Mouse (Mus musculus): Measurements from ENCODE around the gene Lims1. TPM values are rescaled to one million over a fixed set of nuclear protein-coding genes. Genes with fewer than 3 reads are reported as not detected.

The Lims1 gene
- polyA plus RNA-seq, 1 experiment: 11.4 TPM

DNA sequence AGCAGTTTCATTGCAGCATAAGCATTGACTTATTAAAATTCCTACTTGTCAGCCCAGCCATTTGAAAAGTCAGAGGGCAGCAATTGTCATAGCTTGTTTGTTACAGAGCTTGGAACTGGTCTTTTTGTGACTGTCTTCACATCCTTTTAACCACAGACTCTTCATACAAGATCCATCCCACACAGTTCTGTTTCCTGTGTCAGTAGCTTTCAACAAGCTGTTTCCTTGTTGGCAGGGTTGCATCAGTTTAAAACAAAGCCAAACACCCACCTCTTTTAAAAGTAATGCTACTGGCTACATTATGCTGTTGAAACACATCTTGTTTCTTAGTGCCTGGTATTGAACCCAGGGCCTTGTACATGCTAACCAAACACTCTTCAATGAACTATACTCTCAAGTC lies 46.9 kb downstream of the Lims1 start:
- Histone ChIP-seq H3K27me3 (ENCODE audit: control insufficient read depth, insufficient read depth, low read length) (no peaks in the 10 kb centered on the region), H3K4me1 (ENCODE audit: control insufficient read depth, insufficient read depth, insufficient read length) (peaks cover 16% of the 10 kb centered on the region)
- no peak for DNase-seq (ENCODE audit: low read depth in 1 of 2, low spot score in 2 of 2)

DNA sequence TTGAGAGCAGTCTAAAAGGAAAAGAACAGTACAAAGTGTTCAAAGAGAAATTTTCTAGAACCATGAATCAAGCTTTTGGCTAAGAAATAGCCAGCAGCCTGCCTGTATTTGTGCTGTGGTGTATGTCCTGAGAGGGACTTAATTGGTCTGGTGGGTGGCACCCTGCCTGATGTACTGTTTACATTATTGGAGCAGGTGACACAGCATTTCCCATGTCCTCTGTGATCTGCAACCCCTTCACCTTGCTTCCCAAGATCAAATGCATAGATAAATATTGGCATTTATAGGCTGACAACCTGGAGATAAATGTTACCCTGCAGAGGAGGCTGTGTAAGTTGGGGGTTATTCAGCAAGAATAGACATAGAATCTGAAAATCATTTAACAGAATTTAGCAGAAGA lies 47.3 kb downstream of the Lims1 start:
- TF ChIP-seq POLR2A (IDR thresholded peaks at IDR 0.05; ENCODE audit: low read depth, low read length) (no peak), CTCF (IDR thresholded peaks at IDR 0.05; ENCODE audit: extremely low read depth, insufficient read depth, insufficient read length, insufficient replicate concordance) (no peak)
- Histone ChIP-seq H3K4me1 (ENCODE audit: control insufficient read depth, insufficient read depth, insufficient read length) (peaks cover 16% of the 10 kb centered on the region), H3K36me3 (ENCODE audit: control insufficient read depth, insufficient read depth, low read length) (no peaks in the 10 kb centered on the region), H3K27ac (ENCODE audit: insufficient read depth, low read length) (peak overlapping the region; percentile 72), H3K4me3 (ENCODE audit: extremely low read depth, insufficient read depth, insufficient read length) (no peak overlapping the region), H3K27me3 (ENCODE audit: control insufficient read depth, insufficient read depth, low read length) (no peaks in the 10 kb centered on the region)
- no peak for DNase-seq (ENCODE audit: low read depth in 1 of 2, low spot score in 2 of 2)

More for the DNA sequence above, 46.9 kb downstream of the Lims1 start:
- H3K27ac ChIP-seq (ENCODE audit: insufficient read depth, low read length): peak overlapping the region; percentile 72
- TF ChIP-seq CTCF (IDR thresholded peaks at IDR 0.05; ENCODE audit: extremely low read depth, insufficient read depth, insufficient read length, insufficient replicate concordance) (no peak), POLR2A (IDR thresholded peaks at IDR 0.05; ENCODE audit: low read depth, low read length) (no peak)
- no peak overlapping the region for H3K4me3 ChIP-seq (ENCODE audit: extremely low read depth, insufficient read depth, insufficient read length)
- H3K36me3 ChIP-seq (ENCODE audit: control insufficient read depth, insufficient read depth, low read length): no peaks in the 10 kb centered on the region

GRCm38 (mm10) chr10:58371279-58371842 lies 48.1 kb downstream of the Lims1 start:
- Histone ChIP-seq H3K27ac (ENCODE audit: insufficient read depth, low read length) (peak overlapping the region; percentile 92), H3K4me3 (ENCODE audit: extremely low read depth, insufficient read depth, insufficient read length) (peak overlapping the region; percentile 60), H3K36me3 (ENCODE audit: control insufficient read depth, insufficient read depth, low read length) (no peaks in the 10 kb centered on the region), H3K4me1 (ENCODE audit: control insufficient read depth, insufficient read depth, insufficient read length) (peaks cover 16% of the 10 kb centered on the region), H3K27me3 (ENCODE audit: control insufficient read depth, insufficient read depth, low read length) (no peaks in the 10 kb centered on the region)
- WGBS: 5% methylated on average over 14 of the region's 14 CpGs
- peak in 1 of 2 experiments; percentile 49 for DNase-seq (ENCODE audit: low read depth in 1 of 2, low spot score in 2 of 2)
- TF ChIP-seq CTCF (IDR thresholded peaks at IDR 0.05; ENCODE audit: extremely low read depth, insufficient read depth, insufficient read length, insufficient replicate concordance): no peak
- no peak for TF ChIP-seq POLR2A (IDR thresholded peaks at IDR 0.05; ENCODE audit: low read depth, low read length)

DNA sequence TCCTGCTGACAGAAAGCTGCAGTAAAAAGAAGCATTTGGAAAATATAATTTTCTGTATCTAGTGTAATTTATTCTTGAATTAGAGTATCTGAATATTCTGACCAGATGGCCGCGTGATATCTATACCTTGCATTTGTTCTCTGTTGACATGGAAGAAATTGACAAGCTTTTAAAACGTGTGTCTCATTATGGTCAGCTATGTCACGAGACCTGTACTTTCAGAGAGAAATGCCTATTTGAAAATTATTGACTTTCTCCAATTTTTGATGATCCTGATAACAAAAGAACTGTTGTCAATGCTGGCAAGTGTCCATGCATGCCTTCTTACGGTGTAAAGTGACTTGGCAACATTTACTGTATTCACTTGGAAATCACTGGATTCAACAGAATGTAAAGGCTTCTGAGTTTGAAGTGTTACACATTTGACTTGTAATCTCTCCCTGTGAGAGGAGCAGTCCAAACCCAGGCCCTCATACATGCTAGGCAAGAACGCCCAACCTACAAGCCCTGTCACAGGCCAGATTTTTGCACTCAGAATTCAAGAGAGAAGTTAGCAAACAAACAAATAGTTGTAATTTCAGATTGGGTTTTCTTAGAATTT lies 49.3 kb downstream of the Lims1 start:
- no peak for TF ChIP-seq POLR2A (IDR thresholded peaks at IDR 0.05; ENCODE audit: low read depth, low read length)
- 44% methylated on average over 6 of the region's 6 CpGs for WGBS
- H3K4me1 ChIP-seq (ENCODE audit: control insufficient read depth, insufficient read depth, insufficient read length): peaks cover 16% of the 10 kb centered on the region
- DNase-seq (ENCODE audit: low read depth in 1 of 2, low spot score in 2 of 2): no peak
- no peaks in the 10 kb centered on the region for H3K27me3 ChIP-seq (ENCODE audit: control insufficient read depth, insufficient read depth, low read length)
- no peaks in the 10 kb centered on the region for H3K36me3 ChIP-seq (ENCODE audit: control insufficient read depth, insufficient read depth, low read length)
- no peak overlapping the region for H3K27ac ChIP-seq (ENCODE audit: insufficient read depth, low read length)
- H3K4me3 ChIP-seq (ENCODE audit: extremely low read depth, insufficient read depth, insufficient read length): no peak overlapping the region

- Histone ChIP-seq H3K4me3 (ENCODE audit: extremely low read depth, insufficient read depth, insufficient read length) (no peak overlapping the region), H3K27ac (ENCODE audit: insufficient read depth, low read length) (no peak overlapping the region), H3K36me3 (ENCODE audit: control insufficient read depth, insufficient read depth, low read length) (no peaks in the 10 kb centered on the region), H3K4me1 (ENCODE audit: control insufficient read depth, insufficient read depth, insufficient read length) (peaks cover 16% of the 10 kb centered on the region), H3K27me3 (ENCODE audit: control insufficient read depth, insufficient read depth, low read length) (no peaks in the 10 kb centered on the region)
- TF ChIP-seq CTCF (IDR thresholded peaks at IDR 0.05; ENCODE audit: extremely low read depth, insufficient read depth, insufficient read length, insufficient replicate concordance) (no peak), POLR2A (IDR thresholded peaks at IDR 0.05; ENCODE audit: low read depth, low read length) (no peak)
- no peak for DNase-seq (ENCODE audit: low read depth in 1 of 2, low spot score in 2 of 2)
These were observed 50.6 kb downstream of the Lims1 start for GRCm38 (mm10) chr10:58373829-58374228.

GRCm38 (mm10) chr10:58377592-58378197 lies 54.4 kb downstream of the Lims1 start:
- 27% methylated on average over 4 of the region's 4 CpGs for WGBS
- Histone ChIP-seq H3K4me1 (ENCODE audit: control insufficient read depth, insufficient read depth, insufficient read length) (peaks cover 14% of the 10 kb centered on the region), H3K4me3 (ENCODE audit: extremely low read depth, insufficient read depth, insufficient read length) (no peak overlapping the region), H3K27me3 (ENCODE audit: control insufficient read depth, insufficient read depth, low read length) (no peaks in the 10 kb centered on the region), H3K27ac (ENCODE audit: insufficient read depth, low read length) (no peak overlapping the region), H3K36me3 (ENCODE audit: control insufficient read depth, insufficient read depth, low read length) (no peaks in the 10 kb centered on the region)
- TF ChIP-seq CTCF (IDR thresholded peaks at IDR 0.05; ENCODE audit: extremely low read depth, insufficient read depth, insufficient read length, insufficient replicate concordance): peak; percentile 52; the same call in 1 of the 2 replicates
- no peak for TF ChIP-seq POLR2A (IDR thresholded peaks at IDR 0.05; ENCODE audit: low read depth, low read length)
- peak; percentile 44 to 53 for DNase-seq (ENCODE audit: low read depth in 1 of 2, low spot score in 2 of 2)

GRCm38 (mm10) chr10:58378380-58378779 lies 55.1 kb downstream of the Lims1 start:
- Histone ChIP-seq H3K27me3 (ENCODE audit: control insufficient read depth, insufficient read depth, low read length) (no peaks in the 10 kb centered on the region), H3K36me3 (ENCODE audit: control insufficient read depth, insufficient read depth, low read length) (no peaks in the 10 kb centered on the region), H3K4me3 (ENCODE audit: extremely low read depth, insufficient read depth, insufficient read length) (no peak overlapping the region), H3K4me1 (ENCODE audit: control insufficient read depth, insufficient read depth, insufficient read length) (peaks cover 18% of the 10 kb centered on the region), H3K27ac (ENCODE audit: insufficient read depth, low read length) (no peak overlapping the region)
- DNase-seq (ENCODE audit: low read depth in 1 of 2, low spot score in 2 of 2): no peak
- 75% methylated on average over 1 of the region's 1 CpGs for WGBS
- no peak for TF ChIP-seq POLR2A (IDR thresholded peaks at IDR 0.05; ENCODE audit: low read depth, low read length)
- TF ChIP-seq CTCF (IDR thresholded peaks at IDR 0.05; ENCODE audit: extremely low read depth, insufficient read depth, insufficient read length, insufficient replicate concordance): no peak

Data from spleen, adult 2 months (tissue).